Mouse (Mus musculus): Measurements from ENCODE around the gene Rad51ap1. TPM values are rescaled to one million over a fixed set of nuclear protein-coding genes. Genes with fewer than 3 reads are reported as not detected.
A peak's percentile ranks its signal among the peaks of the same experiment; 100 is the strongest.

Gene Rad51ap1
- total RNA-seq, 1 experiment = 40.5 TPM

GRCm38 (mm10) chr6:126940451-126940850, 1.1 kb upstream of the Rad51ap1 start:
- TF ChIP-seq HCFC1 (IDR thresholded peaks at IDR 0.05; ENCODE audit: borderline replicate concordance, insufficient read depth, low read length) (no peak), MAFK (IDR thresholded peaks at IDR 0.05; ENCODE audit: insufficient read depth, low read depth, low read length) (no peak), CHD2 (IDR thresholded peaks at IDR 0.05; ENCODE audit: low read depth, low read length) (no peak)
- no peak for DNase-seq (ENCODE audit: low read depth, low spot score)
- Histone ChIP-seq H3K36me3 (ENCODE audit: control insufficient read depth, insufficient read depth, low read length, poor library complexity, severe bottlenecking) (peaks cover 4% of the 10 kb centered on the region; the same call in 1 of the 2 replicates), H3K9me3 (ENCODE audit: control insufficient read depth, insufficient read depth, low read depth, low read length) (no peaks in the 10 kb centered on the region), H3K4me3 (ENCODE audit: insufficient read depth in 1 of 2, low read depth in 1 of 2, low read length in 2 of 2, poor library complexity in 1 of 2, severe bottlenecking in 1 of 2) (peak overlapping the region; percentile 61 to 65), H3K4me1 (ENCODE audit: control insufficient read depth in 2 of 2, insufficient read depth in 2 of 2, low read length in 2 of 2, poor library complexity in 1 of 2) (no peaks in the 10 kb centered on the region), H3K27ac (ENCODE audit: insufficient read depth, low read depth, low read length, poor library complexity, severe bottlenecking) (no peak overlapping the region), H3K9ac (ENCODE audit: insufficient read depth, low read depth, low read length, poor library complexity, severe bottlenecking) (peak overlapping the region; percentile 27; the same call in 1 of the 2 replicates)
- in situ Hi-C loops (cut with MboI; ENCODE audit: low sequenced_read_pairs in 2 of 2, unreplicated experiment in 2 of 2) = loop anchor here in 1 of 2 experiments (10.0 kb wide), 1 partner anchor 164 kb away; the partner anchor contains the start of gene Tigar

GRCm38 (mm10) chr6:126938853-126939486, 417 bp downstream of the Rad51ap1 start:
- no peak for DNase-seq (ENCODE audit: low read depth, low spot score)
- TF ChIP-seq ZNF384 (IDR thresholded peaks at IDR 0.05; ENCODE audit: low read depth, low read length) = no peak
- no peak for TF ChIP-seq CHD2 (IDR thresholded peaks at IDR 0.05; ENCODE audit: low read depth, low read length)
- TF ChIP-seq HCFC1 (IDR thresholded peaks at IDR 0.05; ENCODE audit: borderline replicate concordance, insufficient read depth, low read length) = no peak
- TF ChIP-seq ZC3H11A (IDR thresholded peaks at IDR 0.05; ENCODE audit: borderline replicate concordance, low read depth, low read length) = no peak
- no peak for TF ChIP-seq MAFK (IDR thresholded peaks at IDR 0.05; ENCODE audit: insufficient read depth, low read depth, low read length)
- Histone ChIP-seq H3K9me3 (ENCODE audit: control insufficient read depth, insufficient read depth, low read depth, low read length) (no peaks in the 10 kb centered on the region), H3K27ac (ENCODE audit: insufficient read depth, low read depth, low read length, poor library complexity, severe bottlenecking) (peak overlapping the region; percentile 17; the same call in 1 of the 2 replicates), H3K4me1 (ENCODE audit: control insufficient read depth in 2 of 2, insufficient read depth in 2 of 2, low read length in 2 of 2, poor library complexity in 1 of 2) (no peaks in the 10 kb centered on the region), H3K4me3 (ENCODE audit: insufficient read depth in 1 of 2, low read depth in 1 of 2, low read length in 2 of 2, poor library complexity in 1 of 2, severe bottlenecking in 1 of 2) (peak overlapping the region; percentile 61 to 92), H3K36me3 (ENCODE audit: control insufficient read depth, insufficient read depth, low read length, poor library complexity, severe bottlenecking) (peaks cover 6% of the 10 kb centered on the region; the same call in 1 of the 2 replicates), H3K9ac (ENCODE audit: insufficient read depth, low read depth, low read length, poor library complexity, severe bottlenecking) (peak overlapping the region; percentile 92)
- in situ Hi-C loops (cut with MboI; ENCODE audit: low sequenced_read_pairs in 2 of 2, unreplicated experiment in 2 of 2) = loop anchor here (10.0 kb wide), 2 partner anchors 134 to 144 kb away; no protein-coding TSS in a partner anchor

GRCm38 (mm10) chr6:126938047-126938446, 1.3 kb downstream of the Rad51ap1 start:
- in situ Hi-C loops (cut with MboI; ENCODE audit: low sequenced_read_pairs in 2 of 2, unreplicated experiment in 2 of 2) = loop anchor here (10.0 kb wide), 2 partner anchors 133 to 143 kb away; no protein-coding TSS in a partner anchor
- Histone ChIP-seq H3K9ac (ENCODE audit: insufficient read depth, low read depth, low read length, poor library complexity, severe bottlenecking) (peak overlapping the region; percentile 92; the same call in 1 of the 2 replicates), H3K4me3 (ENCODE audit: insufficient read depth in 1 of 2, low read depth in 1 of 2, low read length in 2 of 2, poor library complexity in 1 of 2, severe bottlenecking in 1 of 2) (peak overlapping the region; percentile 61 to 92), H3K4me1 (ENCODE audit: control insufficient read depth in 2 of 2, insufficient read depth in 2 of 2, low read length in 2 of 2, poor library complexity in 1 of 2) (no peaks in the 10 kb centered on the region), H3K36me3 (ENCODE audit: control insufficient read depth, insufficient read depth, low read length, poor library complexity, severe bottlenecking) (peaks cover 8% of the 10 kb centered on the region), H3K27ac (ENCODE audit: insufficient read depth, low read depth, low read length, poor library complexity, severe bottlenecking) (no peak overlapping the region), H3K9me3 (ENCODE audit: control insufficient read depth, insufficient read depth, low read depth, low read length) (no peaks in the 10 kb centered on the region)
- DNase-seq (ENCODE audit: low read depth, low spot score) = no peak
- TF ChIP-seq ZNF384 (IDR thresholded peaks at IDR 0.05; ENCODE audit: low read depth, low read length) (no peak), CHD2 (IDR thresholded peaks at IDR 0.05; ENCODE audit: low read depth, low read length) (no peak), HCFC1 (IDR thresholded peaks at IDR 0.05; ENCODE audit: borderline replicate concordance, insufficient read depth, low read length) (no peak), MAFK (IDR thresholded peaks at IDR 0.05; ENCODE audit: insufficient read depth, low read depth, low read length) (no peak), ZC3H11A (IDR thresholded peaks at IDR 0.05; ENCODE audit: borderline replicate concordance, low read depth, low read length) (0 out of 2 replicates have a peak, but pooled peaks have one; percentile 21)

DNA sequence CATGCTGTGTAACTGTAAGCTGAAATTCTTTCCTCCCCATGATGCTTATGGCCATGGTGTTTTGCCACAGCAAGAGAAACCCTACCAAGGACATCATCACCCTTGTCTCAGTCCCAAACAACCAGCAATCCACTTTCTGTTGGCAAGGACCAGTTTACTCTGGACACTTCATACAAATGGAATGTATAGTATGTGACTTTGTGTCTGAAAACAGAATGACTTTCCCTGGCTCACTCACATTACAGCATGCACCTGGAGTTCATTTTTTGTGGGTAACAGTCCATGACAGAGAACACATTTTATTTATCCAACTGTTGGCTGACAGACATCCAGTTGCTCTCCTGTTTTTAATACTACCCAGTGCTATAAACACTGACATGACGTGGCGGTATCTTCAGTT, 6.5 kb downstream of the Rad51ap1 start:
- no peaks in the 10 kb centered on the region for H3K9me3 ChIP-seq (ENCODE audit: control insufficient read depth, insufficient read depth, low read depth, low read length)
- no peak for TF ChIP-seq ZNF384 (IDR thresholded peaks at IDR 0.05; ENCODE audit: low read depth, low read length)
- no peak for TF ChIP-seq ZC3H11A (IDR thresholded peaks at IDR 0.05; ENCODE audit: borderline replicate concordance, low read depth, low read length)
- no peak for TF ChIP-seq CHD2 (IDR thresholded peaks at IDR 0.05; ENCODE audit: low read depth, low read length)
- TF ChIP-seq HCFC1 (IDR thresholded peaks at IDR 0.05; ENCODE audit: borderline replicate concordance, insufficient read depth, low read length) = no peak
- TF ChIP-seq MAFK (IDR thresholded peaks at IDR 0.05; ENCODE audit: insufficient read depth, low read depth, low read length) = no peak
- in situ Hi-C loops (cut with MboI; ENCODE audit: low sequenced_read_pairs in 2 of 2, unreplicated experiment in 2 of 2) = loop anchor here (10.0 kb wide), 2 partner anchors 128 to 138 kb away; no protein-coding TSS in a partner anchor
- no peak overlapping the region for H3K9ac ChIP-seq (ENCODE audit: insufficient read depth, low read depth, low read length, poor library complexity, severe bottlenecking)
- no peak overlapping the region for H3K27ac ChIP-seq (ENCODE audit: insufficient read depth, low read depth, low read length, poor library complexity, severe bottlenecking)
- peaks cover 28% of the 10 kb centered on the region for H3K36me3 ChIP-seq (ENCODE audit: control insufficient read depth, insufficient read depth, low read length, poor library complexity, severe bottlenecking)
- H3K4me1 ChIP-seq (ENCODE audit: control insufficient read depth in 2 of 2, insufficient read depth in 2 of 2, low read length in 2 of 2, poor library complexity in 1 of 2) = no peaks in the 10 kb centered on the region
- no peak for DNase-seq (ENCODE audit: low read depth, low spot score)
- no peak overlapping the region for H3K4me3 ChIP-seq (ENCODE audit: insufficient read depth in 1 of 2, low read depth in 1 of 2, low read length in 2 of 2, poor library complexity in 1 of 2, severe bottlenecking in 1 of 2)

All from ES-E14 (cell line).